Mouse (Mus musculus): Measurements from ENCODE around the gene Xdh.

DNA sequence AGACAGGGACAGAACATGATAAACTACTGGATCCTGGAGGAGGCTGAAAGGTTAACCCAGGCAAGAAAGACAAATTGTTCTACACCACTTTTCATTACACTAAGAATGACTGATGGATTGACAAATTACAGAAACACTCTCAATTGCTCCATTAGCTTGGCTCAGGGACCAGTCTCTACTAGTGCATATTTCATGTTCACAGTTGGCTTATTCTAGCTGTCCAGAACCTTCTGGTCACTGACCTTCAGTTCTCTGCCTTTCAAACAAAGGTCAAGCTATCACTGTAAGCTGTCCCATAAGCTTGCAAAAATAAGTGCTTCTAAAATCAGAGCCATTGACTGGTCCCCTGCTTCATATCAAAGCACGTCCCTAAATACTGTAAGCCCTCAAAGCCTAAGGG is 107.0 kb downstream of the Xdh start:
- TF ChIP-seq TCF3 (IDR thresholded peaks at IDR 0.05; ENCODE audit: insufficient read length, low read depth) (no peak), POLR2A (IDR thresholded peaks at IDR 0.05; ENCODE audit: insufficient read length, low read depth) (no peak), E2F4 (IDR thresholded peaks at IDR 0.05; ENCODE audit: insufficient read depth) (no peak), MAX (IDR thresholded peaks at IDR 0.05; ENCODE audit: low read depth) (no peak), USF1 (IDR thresholded peaks at IDR 0.05; ENCODE audit: low read depth) (no peak), TCF12 (IDR thresholded peaks at IDR 0.05; ENCODE audit: insufficient read depth, poor library complexity, severe bottlenecking) (no peak)
